Mouse (Mus musculus): ENCODE measurements around the gene Prdm1.

- TF ChIP-seq CTCF (IDR thresholded peaks at IDR 0.05; ENCODE audit: low read depth, low read length) = no peak
- TF ChIP-seq POLR2A (IDR thresholded peaks at IDR 0.05; ENCODE audit: extremely low read depth, insufficient read depth, low read length) = no peak
Observed at GRCm38 (mm10) chr10:44462351-44462750, 66.0 kb downstream of the Prdm1 start.

Measured in liver, adult 2 months (tissue).